Mouse (Mus musculus) liver (tissue): ENCODE data around the gene Tmem54.

Experiments
- DNase-seq: peaks from one replicate; pipeline ENCODE4 v3.0.0-alpha.2; 2020; ENCODE audit warnings: mixed read lengths

Gene Tmem54

GRCm38 (mm10) chr4:129105356-129105755 lies at the start of gene Tmem54:
Gene Tmem54 (plus strand): TSS chr4:129105548.
- DNase-seq, result peak; percentile 31

DNA sequence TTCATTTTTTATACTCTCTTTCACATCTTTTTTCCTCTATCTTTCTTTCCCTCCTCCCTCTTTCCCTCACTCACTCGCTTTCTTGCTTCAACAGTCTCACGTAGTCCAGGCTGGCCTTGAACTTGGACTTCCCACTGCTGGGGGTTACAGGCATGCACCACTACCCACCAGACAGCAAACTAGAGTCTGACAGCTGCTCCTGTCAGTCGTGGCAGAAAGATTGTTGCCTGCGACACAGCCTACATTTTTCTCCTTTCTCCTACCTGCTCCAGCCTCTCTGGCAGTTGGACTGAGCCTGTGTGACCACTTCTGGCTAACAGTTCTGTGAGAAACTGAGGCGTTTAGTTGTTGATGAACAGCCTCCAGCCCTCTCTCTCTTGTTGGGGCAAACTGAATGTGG lies 49.8 kb upstream of the Tmem54 start:
- no peak for DNase-seq

- DNase-seq, result peak; percentile 97
Measured at GRCm38 (mm10) chr4:129057533-129058206, 47.7 kb upstream of the Tmem54 start.

DNA sequence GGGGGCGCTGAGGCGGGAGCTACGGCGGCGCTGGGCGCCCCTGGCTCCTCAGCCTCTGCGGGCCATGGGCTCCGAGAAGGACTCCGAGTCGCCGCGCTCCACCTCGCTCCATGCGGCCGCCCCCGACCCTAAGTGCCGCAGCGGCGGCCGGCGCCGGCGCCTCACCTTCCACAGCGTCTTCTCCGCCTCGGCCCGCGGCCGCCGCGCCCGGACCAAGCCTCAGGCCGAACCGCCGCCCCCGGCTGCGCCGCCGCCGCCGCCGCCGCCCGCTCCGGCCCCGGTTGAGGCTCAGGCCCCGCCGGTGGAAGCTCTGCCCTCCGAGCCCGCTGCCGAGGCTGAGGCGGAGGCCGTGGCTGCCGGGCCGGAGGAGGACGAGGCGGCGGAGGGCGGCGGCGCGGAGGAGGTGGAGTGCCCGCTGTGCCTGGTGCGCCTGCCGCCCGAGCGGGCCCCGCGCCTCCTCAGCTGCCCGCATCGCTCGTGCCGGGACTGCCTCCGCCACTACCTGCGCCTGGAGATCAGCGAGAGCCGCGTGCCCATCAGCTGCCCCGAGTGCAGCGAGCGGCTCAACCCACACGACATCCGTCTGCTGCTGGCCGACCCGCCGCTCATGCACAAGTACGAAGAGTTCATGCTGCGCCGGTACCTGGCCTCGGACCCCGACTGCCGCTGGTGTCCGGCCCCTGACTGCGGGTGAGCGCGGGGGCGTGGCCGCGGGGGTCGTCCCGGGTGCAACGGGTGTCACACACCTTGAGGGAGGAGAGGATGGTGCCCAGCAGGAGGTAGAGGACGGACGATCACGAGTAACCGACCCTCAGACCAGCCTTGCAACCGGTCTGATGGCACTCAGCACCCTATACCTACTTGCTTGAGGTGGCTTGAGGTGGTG lies 46.9 kb upstream of the Tmem54 start, which contains the start of gene Rnf19b:
Rnf19b (plus strand) TSS at position 65 of the 886 bp plus-strand sequence.
- DNase-seq, result peak; percentile 72

GRCm38 (mm10) chr4:129059125-129059551 lies 46.2 kb upstream of the Tmem54 start:
- DNase-seq, result peak; percentile 54

GRCm38 (mm10) chr4:129059922-129060321 lies 45.4 kb upstream of the Tmem54 start:
- no peak for DNase-seq

DNA sequence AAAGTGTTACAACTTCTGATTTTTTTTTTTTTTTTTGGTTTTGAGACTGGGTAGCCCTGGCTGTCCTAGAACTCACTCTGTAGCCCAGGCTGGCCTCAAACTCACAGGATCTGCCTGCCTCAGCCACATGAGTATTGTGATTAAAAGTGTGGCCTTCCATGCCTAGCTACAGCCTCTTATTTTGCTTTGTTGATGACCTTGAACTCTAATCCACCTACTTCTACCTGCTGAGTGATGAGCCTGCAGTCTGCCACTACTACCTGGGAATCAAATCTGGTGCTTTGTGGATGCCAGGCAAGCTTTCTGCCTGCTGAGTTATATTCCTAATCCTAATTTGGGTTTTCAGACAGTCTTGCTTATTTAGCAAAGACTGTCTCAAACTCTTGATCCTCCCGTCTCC lies 43.9 kb upstream of the Tmem54 start:
- DNase-seq, result no peak

DNA sequence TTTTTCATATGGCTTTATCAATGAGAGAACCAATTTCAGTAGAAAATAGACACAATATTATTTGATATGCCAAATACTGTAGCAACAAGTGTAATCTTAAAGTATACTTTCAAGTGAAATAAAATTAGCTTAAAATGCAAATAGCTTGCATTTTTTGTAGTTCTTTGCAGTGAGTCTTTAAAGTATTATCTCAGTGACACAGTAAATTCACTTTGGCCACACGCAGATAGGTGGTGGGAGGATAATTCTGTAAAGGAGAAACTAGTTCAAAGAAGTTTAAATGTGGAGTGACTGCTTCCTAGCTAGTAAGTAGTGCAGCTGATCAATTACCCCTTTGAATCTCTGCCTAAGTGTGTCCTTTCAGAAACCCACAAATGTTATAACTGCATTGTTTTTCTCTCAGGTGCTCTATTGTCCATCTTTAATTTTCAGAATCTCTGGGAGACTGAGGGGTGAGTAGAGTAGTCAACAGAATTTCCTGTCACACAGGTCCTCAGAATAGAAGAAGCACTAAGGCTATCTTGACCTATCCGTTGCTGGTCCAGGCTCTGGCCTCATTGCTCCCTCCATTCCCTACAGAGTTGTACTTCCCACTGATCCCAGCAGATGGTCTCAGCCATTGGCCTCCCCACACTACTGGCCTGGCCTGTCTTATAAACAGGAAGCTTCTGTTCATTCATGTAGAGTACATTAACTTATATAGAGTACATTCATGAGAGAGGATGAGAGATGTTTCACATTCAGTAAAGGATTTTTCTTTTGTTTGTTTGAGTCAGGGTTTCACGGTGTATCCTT lies 42.9 kb upstream of the Tmem54 start:
- no peak for DNase-seq

- DNase-seq, result no peak
Measured at GRCm38 (mm10) chr4:129065688-129066236, 39.6 kb upstream of the Tmem54 start.

DNA sequence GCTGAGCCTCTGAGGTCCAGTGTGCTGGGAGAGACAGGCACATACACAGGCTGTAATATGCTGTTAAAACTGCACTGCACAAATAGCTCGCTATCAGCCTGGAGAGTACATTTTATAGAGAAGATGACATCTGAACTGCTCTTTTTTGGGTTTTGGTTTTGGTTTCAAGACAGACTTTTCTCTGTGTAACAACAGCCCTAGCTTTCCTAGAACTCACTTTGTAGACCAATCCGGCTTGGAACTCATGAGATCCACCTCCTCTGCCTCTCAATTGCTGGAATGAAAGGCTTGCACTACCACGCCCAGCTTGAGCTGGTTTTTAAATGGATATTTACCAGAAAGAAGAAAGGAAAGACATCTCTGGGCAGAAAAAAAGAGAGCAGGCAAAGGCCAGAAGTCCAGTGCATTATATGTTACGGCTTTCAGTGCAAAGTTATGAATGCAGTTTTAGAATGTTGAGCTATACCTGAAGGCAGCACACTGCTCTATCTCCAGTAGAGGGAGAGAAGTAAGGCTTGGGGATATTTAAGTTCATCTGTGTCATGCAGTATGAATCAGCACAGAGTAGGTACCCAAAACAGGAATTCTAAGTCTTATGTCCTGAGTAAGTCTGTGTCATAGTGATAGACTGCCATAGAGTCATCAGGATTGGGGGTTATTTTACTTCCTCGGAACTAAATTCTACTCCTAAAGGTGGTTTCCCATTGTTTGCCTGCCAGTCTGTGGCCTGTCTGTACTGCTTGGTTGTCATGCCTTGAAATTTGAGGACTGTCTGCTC lies 37.5 kb upstream of the Tmem54 start:
- no peak for DNase-seq

DNA sequence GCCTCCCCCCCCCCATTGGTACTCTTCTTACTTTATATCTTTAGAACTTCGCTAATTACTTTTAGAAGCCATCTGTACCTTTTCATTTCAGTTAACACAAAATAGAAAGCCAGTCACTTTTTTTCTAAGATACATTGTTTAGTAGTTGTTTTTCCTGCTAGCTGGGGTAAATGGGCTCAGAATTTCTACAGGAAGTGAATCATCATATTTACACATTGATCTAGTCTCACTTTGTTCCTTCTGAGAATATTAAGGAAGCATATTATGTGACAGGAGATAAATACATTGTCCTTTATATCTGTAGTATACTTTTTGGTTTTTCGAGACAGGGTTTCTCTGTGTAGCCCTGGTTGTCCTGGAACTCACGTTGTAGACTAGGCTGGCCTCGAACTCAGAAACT lies 36.5 kb upstream of the Tmem54 start:
- no peak for DNase-seq

DNA sequence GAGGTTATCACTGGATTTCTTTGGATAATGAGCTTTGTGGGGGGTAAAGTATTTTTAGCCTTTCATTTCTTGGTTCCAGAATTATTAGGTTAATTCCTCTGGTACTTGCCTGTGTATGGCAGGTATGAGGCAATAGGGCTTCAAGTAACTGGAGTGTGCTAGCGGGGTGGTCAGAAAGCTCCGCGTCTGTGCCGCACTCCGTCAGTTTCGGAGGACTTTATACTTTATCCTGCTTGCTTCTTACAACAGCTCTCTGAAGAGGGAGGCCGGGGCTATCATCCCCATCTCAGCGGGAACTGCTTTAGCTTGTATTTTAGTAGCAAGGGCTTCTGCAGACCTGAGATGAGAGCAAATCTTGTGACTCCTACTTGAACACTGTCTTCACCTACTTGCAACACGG lies 26.2 kb upstream of the Tmem54 start:
- DNase-seq, result no peak

GRCm38 (mm10) chr4:129081041-129081440 lies 24.3 kb upstream of the Tmem54 start:
- no peak for DNase-seq

DNA sequence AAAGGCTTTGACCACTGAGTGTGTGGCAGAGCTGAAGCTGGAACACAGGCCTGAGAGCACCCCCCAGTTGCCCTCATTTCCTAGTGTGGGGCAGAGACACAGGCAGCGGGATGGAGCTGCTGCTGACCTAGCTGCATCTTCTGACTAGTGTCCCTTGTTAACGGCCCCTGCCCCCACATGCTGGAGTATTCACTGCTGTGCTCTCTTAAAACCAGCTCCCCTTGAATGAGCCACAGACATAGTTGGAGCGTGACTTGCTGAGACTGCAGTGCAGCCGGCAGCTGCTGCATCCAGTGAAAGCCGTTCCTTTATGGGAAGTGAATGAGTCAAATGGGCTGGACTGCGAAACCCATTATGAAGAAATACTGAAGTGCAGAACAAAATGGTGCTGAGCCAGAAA lies 23.8 kb upstream of the Tmem54 start:
- DNase-seq, result no peak

GRCm38 (mm10) chr4:129081939-129082338 lies 23.4 kb upstream of the Tmem54 start:
- DNase-seq, result no peak

DNA sequence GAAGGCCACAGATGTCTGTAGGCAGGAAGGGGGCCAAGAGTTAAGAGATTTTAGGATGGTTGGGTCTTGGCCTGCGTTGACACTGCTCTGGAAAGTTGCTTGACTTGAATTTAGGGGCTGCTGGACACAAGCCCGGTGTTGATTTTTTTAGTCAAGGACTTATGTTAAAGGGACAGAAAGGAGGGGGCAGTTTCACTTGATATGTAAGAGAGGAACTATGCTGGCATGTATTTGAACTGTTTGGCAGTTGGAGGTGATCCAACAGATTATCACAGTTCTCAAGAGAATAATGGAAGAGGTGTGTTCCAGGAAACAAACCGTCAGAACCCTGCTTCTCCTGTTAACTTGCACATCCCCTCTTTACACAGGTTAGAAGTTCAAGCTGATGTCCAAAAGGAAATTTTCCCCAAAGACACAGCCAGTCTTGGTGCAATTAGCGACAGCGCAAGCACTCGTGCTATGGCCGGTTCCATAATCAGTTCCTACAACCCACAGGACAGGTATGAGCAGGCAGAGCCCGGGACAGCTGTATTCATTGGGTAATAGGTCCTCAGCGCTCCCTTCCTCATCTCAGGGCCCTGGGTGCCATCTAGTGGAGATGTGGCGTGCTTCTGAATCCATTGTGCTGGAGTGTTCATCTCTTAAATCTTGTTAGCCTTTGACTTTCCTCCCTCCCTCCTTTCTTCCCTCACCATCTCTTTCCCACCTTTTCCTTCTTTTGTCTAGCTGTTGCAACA lies 22.8 kb upstream of the Tmem54 start:
- peak; percentile 69 for DNase-seq

GRCm38 (mm10) chr4:129084896-129085295 lies 20.5 kb upstream of the Tmem54 start:
- no peak for DNase-seq

- peak; percentile 58 for DNase-seq
Measured at GRCm38 (mm10) chr4:129086078-129086477, 19.3 kb upstream of the Tmem54 start.

- DNase-seq, result no peak
Measured at GRCm38 (mm10) chr4:129087850-129088249, 17.5 kb upstream of the Tmem54 start.

- DNase-seq, result no peak
Measured at GRCm38 (mm10) chr4:129095276-129095675, 10.1 kb upstream of the Tmem54 start.

DNA sequence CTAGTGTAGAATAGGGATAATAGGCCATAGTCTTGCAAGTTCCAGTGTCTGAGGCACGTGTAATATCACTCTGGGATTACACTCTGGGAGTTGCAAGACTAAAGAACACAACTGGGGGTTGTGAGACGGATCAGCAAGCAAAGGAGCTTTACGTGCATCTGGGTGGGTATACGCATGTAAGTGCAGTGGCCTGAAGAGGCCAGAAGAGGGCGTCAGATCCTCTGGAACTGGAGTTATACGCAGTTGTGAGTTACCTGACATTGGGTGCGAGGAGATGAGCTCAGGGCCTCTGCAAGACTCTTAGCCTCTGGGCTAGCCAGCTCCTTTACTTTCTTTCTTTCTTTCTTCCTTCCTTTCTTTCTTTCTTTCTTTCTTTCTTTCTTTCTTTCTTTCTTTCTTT lies 8.3 kb upstream of the Tmem54 start:
- no peak for DNase-seq
